Mouse (Mus musculus): ENCODE data around the gene 1700011L22Rik. TPM values are rescaled to one million over a fixed set of nuclear protein-coding genes. Genes with fewer than 3 reads are reported as not detected.

1700011L22Rik gene
- polyA plus RNA-seq, 2 experiments: not detected

- Histone ChIP-seq H3K27ac (replicated peaks; ENCODE audit: low read depth, low read length) (peak overlapping the region; percentile 97; the same call in 1 of the 2 replicates), H3K9me3 (ENCODE audit: control insufficient read depth, low read length) (no peaks in the 10 kb centered on the region), H3K4me2 (replicated peaks; ENCODE audit: low read depth, low read length, severe bottlenecking) (peak overlapping the region; percentile 60; the same call in 1 of the 2 replicates), H3K36me3 (ENCODE audit: control insufficient read depth, insufficient read depth, low read length) (no peaks in the 10 kb centered on the region), H3K4me1 (ENCODE audit: control insufficient read depth, insufficient read depth, low read length) (peaks cover 21% of the 10 kb centered on the region), H3K27me3 (ENCODE audit: control insufficient read depth, insufficient read depth, low read length) (no peaks in the 10 kb centered on the region), H3K9ac (ENCODE audit: low read depth, low read length, severe bottlenecking) (peak overlapping the region; percentile 81; the same call in 1 of the 2 replicates), H3K4me3 (replicated peaks; ENCODE audit: low read length) (no peak overlapping the region)
- no peak for TF ChIP-seq POLR2A (IDR thresholded peaks at IDR 0.05; ENCODE audit: borderline replicate concordance, extremely low read depth, insufficient read depth, insufficient read length)
- WGBS: 75% methylated on average over 3 of the region's 3 CpGs
- DNase-seq (ENCODE audit: low spot score) (no peak), ATAC-seq (ENCODE audit: low FRiP score, low read depth) (no peak)
Observed at GRCm38 (mm10) chr8:79292712-79293264, 44.4 kb upstream of the 1700011L22Rik start.

GRCm38 (mm10) chr8:79289592-79289991 is 41.2 kb upstream of the 1700011L22Rik start:
- DNase-seq (ENCODE audit: low spot score) (no peak), ATAC-seq (ENCODE audit: low FRiP score, low read depth) (no peak)
- Histone ChIP-seq H3K4me3 (replicated peaks; ENCODE audit: low read length) (no peak overlapping the region), H3K9ac (ENCODE audit: low read depth, low read length, severe bottlenecking) (no peak overlapping the region), H3K9me3 (ENCODE audit: control insufficient read depth, low read length) (no peaks in the 10 kb centered on the region), H3K4me1 (ENCODE audit: control insufficient read depth, insufficient read depth, low read length) (peaks cover 16% of the 10 kb centered on the region), H3K36me3 (ENCODE audit: control insufficient read depth, insufficient read depth, low read length) (no peaks in the 10 kb centered on the region), H3K27ac (replicated peaks; ENCODE audit: low read depth, low read length) (no peak overlapping the region), H3K27me3 (ENCODE audit: control insufficient read depth, insufficient read depth, low read length) (no peaks in the 10 kb centered on the region), H3K4me2 (replicated peaks; ENCODE audit: low read depth, low read length, severe bottlenecking) (no peak overlapping the region)
- 65% methylated on average over 5 of the region's 5 CpGs for WGBS
- TF ChIP-seq POLR2A (IDR thresholded peaks at IDR 0.05; ENCODE audit: borderline replicate concordance, extremely low read depth, insufficient read depth, insufficient read length): no peak

GRCm38 (mm10) chr8:79288681-79289080 is 40.3 kb upstream of the 1700011L22Rik start:
- ATAC-seq (ENCODE audit: low FRiP score, low read depth) (no peak), DNase-seq (ENCODE audit: low spot score) (no peak)
- no peak overlapping the region for H3K4me2 ChIP-seq (replicated peaks; ENCODE audit: low read depth, low read length, severe bottlenecking)
- no peak overlapping the region for H3K4me3 ChIP-seq (replicated peaks; ENCODE audit: low read length)
- WGBS: 66% methylated on average over 2 of the region's 2 CpGs
- H3K36me3 ChIP-seq (ENCODE audit: control insufficient read depth, insufficient read depth, low read length): no peaks in the 10 kb centered on the region
- no peaks in the 10 kb centered on the region for H3K27me3 ChIP-seq (ENCODE audit: control insufficient read depth, insufficient read depth, low read length)
- no peak overlapping the region for H3K27ac ChIP-seq (replicated peaks; ENCODE audit: low read depth, low read length)
- TF ChIP-seq POLR2A (IDR thresholded peaks at IDR 0.05; ENCODE audit: borderline replicate concordance, extremely low read depth, insufficient read depth, insufficient read length): no peak
- no peak overlapping the region for H3K9ac ChIP-seq (ENCODE audit: low read depth, low read length, severe bottlenecking)
- H3K4me1 ChIP-seq (ENCODE audit: control insufficient read depth, insufficient read depth, low read length): peaks cover 14% of the 10 kb centered on the region
- H3K9me3 ChIP-seq (ENCODE audit: control insufficient read depth, low read length): no peaks in the 10 kb centered on the region

GRCm38 (mm10) chr8:79288250-79288649 is 39.9 kb upstream of the 1700011L22Rik start:
- WGBS: 93% methylated on average over 4 of the region's 4 CpGs

GRCm38 (mm10) chr8:79286424-79286823 is 38.1 kb upstream of the 1700011L22Rik start:
- ATAC-seq (ENCODE audit: low FRiP score, low read depth) (no peak), DNase-seq (ENCODE audit: low spot score) (no peak)
- no peak overlapping the region for H3K9ac ChIP-seq (ENCODE audit: low read depth, low read length, severe bottlenecking)
- H3K4me1 ChIP-seq (ENCODE audit: control insufficient read depth, insufficient read depth, low read length): 0 out of 2 replicates have a peak, but pooled peaks cover 3% of the 10 kb centered on the region
- no peak overlapping the region for H3K27ac ChIP-seq (replicated peaks; ENCODE audit: low read depth, low read length)
- TF ChIP-seq POLR2A (IDR thresholded peaks at IDR 0.05; ENCODE audit: borderline replicate concordance, extremely low read depth, insufficient read depth, insufficient read length): no peak
- no peaks in the 10 kb centered on the region for H3K9me3 ChIP-seq (ENCODE audit: control insufficient read depth, low read length)
- H3K36me3 ChIP-seq (ENCODE audit: control insufficient read depth, insufficient read depth, low read length): peaks cover 13% of the 10 kb centered on the region; the same call in 1 of the 2 replicates
- no peaks in the 10 kb centered on the region for H3K27me3 ChIP-seq (ENCODE audit: control insufficient read depth, insufficient read depth, low read length)
- H3K4me3 ChIP-seq (replicated peaks; ENCODE audit: low read length): no peak overlapping the region
- no peak overlapping the region for H3K4me2 ChIP-seq (replicated peaks; ENCODE audit: low read depth, low read length, severe bottlenecking)
- WGBS: 87% methylated on average over 3 of the region's 3 CpGs

More at GRCm38 (mm10) chr8:79288250-79288649, 39.9 kb upstream of the 1700011L22Rik start:
- DNase-seq (ENCODE audit: low spot score) (no peak), ATAC-seq (ENCODE audit: low FRiP score, low read depth) (no peak)
- no peak for TF ChIP-seq POLR2A (IDR thresholded peaks at IDR 0.05; ENCODE audit: borderline replicate concordance, extremely low read depth, insufficient read depth, insufficient read length)
- Histone ChIP-seq H3K9ac (ENCODE audit: low read depth, low read length, severe bottlenecking) (no peak overlapping the region), H3K36me3 (ENCODE audit: control insufficient read depth, insufficient read depth, low read length) (0 out of 2 replicates have a peak, but pooled peaks cover 4% of the 10 kb centered on the region), H3K4me2 (replicated peaks; ENCODE audit: low read depth, low read length, severe bottlenecking) (no peak overlapping the region), H3K27ac (replicated peaks; ENCODE audit: low read depth, low read length) (no peak overlapping the region), H3K4me1 (ENCODE audit: control insufficient read depth, insufficient read depth, low read length) (peaks cover 10% of the 10 kb centered on the region), H3K9me3 (ENCODE audit: control insufficient read depth, low read length) (no peaks in the 10 kb centered on the region), H3K27me3 (ENCODE audit: control insufficient read depth, insufficient read depth, low read length) (no peaks in the 10 kb centered on the region), H3K4me3 (replicated peaks; ENCODE audit: low read length) (no peak overlapping the region)
